Mouse (Mus musculus) cortical plate, adult 2 months (tissue): ENCODE data around the gene Btrc. TPM values are rescaled to one million over a fixed set of nuclear protein-coding genes. Genes with fewer than 3 reads are reported as not detected.

Source experiments
- H3K27ac ChIP-seq: fragments of 200-500 bp; 2 replicates; pipeline ENCODE4 v1.5.1; 2012; ENCODE audit warnings: low read length, control low read depth, inconsistent platforms; ENCODE audit not compliant: insufficient read depth
- H3K4me1 ChIP-seq: fragments of 200-500 bp; 2 replicates; pipeline ENCODE4 v1.6.1; 2011; ENCODE audit warnings: low read length; ENCODE audit not compliant: control insufficient read depth, insufficient read depth
- H3K4me3 ChIP-seq: fragments of 200-500 bp; 2 replicates; pipeline ENCODE4 v1.5.1; 2011; ENCODE audit warnings: mild to moderate bottlenecking, low read length, control low read depth; ENCODE audit not compliant: insufficient read depth
- CTCF ChIP-seq: fragments of 200-500 bp; IDR thresholded peaks from 2 replicates; pipeline ENCODE4 v1.5.1; 2011; ENCODE audit warnings: mild to moderate bottlenecking, control low read depth, low read length; ENCODE audit not compliant: insufficient read depth; ENCODE audit errors: extremely low read depth
- POLR2A ChIP-seq: fragments of 200-500 bp; IDR thresholded peaks from 2 replicates; pipeline ENCODE4 v1.6.1; 2011; ENCODE audit warnings: mild to moderate bottlenecking, low read length, control low read depth; ENCODE audit not compliant: insufficient read depth; ENCODE audit errors: extremely low read depth
- polyA plus RNA-seq: library from polyadenylated mRNA; depleted of rRNA; stranded (reverse); fragments of >200 nt; gene quantifications from 2 replicates; pipeline ENCODE4 v1.2.3, GENCODE M21; 2012

The Btrc gene
- polyA plus RNA-seq, 1 experiment, result 70.8 TPM

- H3K4me1 ChIP-seq, result no peaks in the 10 kb centered on the region
- no peak overlapping the region for H3K4me3 ChIP-seq
- TF ChIP-seq CTCF (no peak), POLR2A (no peak)
- no peak overlapping the region for H3K27ac ChIP-seq
Measured at GRCm38 (mm10) chr19:45515341-45515740, 151.8 kb downstream of the Btrc start.

GRCm38 (mm10) chr19:45516264-45516663 lies 152.7 kb downstream of the Btrc start:
- TF ChIP-seq CTCF (no peak), POLR2A (no peak)
- Histone ChIP-seq H3K27ac (no peak overlapping the region), H3K4me3 (no peak overlapping the region), H3K4me1 (no peaks in the 10 kb centered on the region)

GRCm38 (mm10) chr19:45527382-45527781 lies 163.8 kb downstream of the Btrc start:
- H3K4me1 ChIP-seq, result peaks cover 2% of the 10 kb centered on the region; the same call in 1 of the 2 replicates
- H3K27ac ChIP-seq, result no peak overlapping the region
- TF ChIP-seq CTCF, result no peak
- no peak for TF ChIP-seq POLR2A
- no peak overlapping the region for H3K4me3 ChIP-seq

- Histone ChIP-seq H3K4me3 (no peak overlapping the region), H3K4me1 (peaks cover 2% of the 10 kb centered on the region; the same call in 1 of the 2 replicates), H3K27ac (no peak overlapping the region)
- TF ChIP-seq CTCF, result no peak
- no peak for TF ChIP-seq POLR2A
Measured at GRCm38 (mm10) chr19:45527931-45528534, 164.5 kb downstream of the Btrc start.

GRCm38 (mm10) chr19:45529294-45529693 lies 165.8 kb downstream of the Btrc start:
- TF ChIP-seq POLR2A (no peak), CTCF (no peak)
- H3K4me1 ChIP-seq, result peaks cover 2% of the 10 kb centered on the region; the same call in 1 of the 2 replicates
- H3K4me3 ChIP-seq, result no peak overlapping the region
- no peak overlapping the region for H3K27ac ChIP-seq

GRCm38 (mm10) chr19:45530200-45530995 lies 166.9 kb downstream of the Btrc start:
- no peak overlapping the region for H3K27ac ChIP-seq
- TF ChIP-seq POLR2A (no peak), CTCF (no peak)

GRCm38 (mm10) chr19:45531554-45531953 lies 168.0 kb downstream of the Btrc start:
- Histone ChIP-seq H3K4me1 (peaks cover 2% of the 10 kb centered on the region; the same call in 1 of the 2 replicates), H3K4me3 (no peak overlapping the region), H3K27ac (no peak overlapping the region)
- TF ChIP-seq CTCF (no peak), POLR2A (no peak)

More at GRCm38 (mm10) chr19:45530200-45530995, 166.9 kb downstream of the Btrc start:
- peaks cover 2% of the 10 kb centered on the region; the same call in 1 of the 2 replicates for H3K4me1 ChIP-seq
- no peak overlapping the region for H3K4me3 ChIP-seq

- Histone ChIP-seq H3K27ac (no peak overlapping the region), H3K4me3 (no peak overlapping the region), H3K4me1 (no peaks in the 10 kb centered on the region)
- TF ChIP-seq POLR2A (no peak), CTCF (no peak)
Measured at GRCm38 (mm10) chr19:45533617-45534016, 170.1 kb downstream of the Btrc start.

- no peak overlapping the region for H3K27ac ChIP-seq
- TF ChIP-seq POLR2A, result no peak
- H3K4me1 ChIP-seq, result no peaks in the 10 kb centered on the region
Measured at GRCm38 (mm10) chr19:45535214-45535735, 171.7 kb downstream of the Btrc start.

More at GRCm38 (mm10) chr19:45535214-45535735, 171.7 kb downstream of the Btrc start:
- H3K4me3 ChIP-seq, result no peak overlapping the region
